Mouse (Mus musculus) olfactory bulb, adult 2 months (tissue): Measurements from ENCODE around the gene Tubgcp6. TPM values are rescaled to one million over a fixed set of nuclear protein-coding genes. Genes with fewer than 3 reads are reported as not detected.

Source experiments
- H3K27ac ChIP-seq: fragments of 200-500 bp; 2 replicates; pipeline ENCODE4 v1.5.1; 2012; ENCODE audit warnings: low read depth, low read length; ENCODE audit not compliant: insufficient read depth
- H3K4me1 ChIP-seq: fragments of 200-500 bp; 2 replicates; pipeline ENCODE4 v1.6.1; 2012; ENCODE audit warnings: low read length; ENCODE audit not compliant: control insufficient read depth, insufficient read depth
- H3K4me3 ChIP-seq: fragments of 200-500 bp; 2 replicates; pipeline ENCODE4 v1.5.1; 2012; ENCODE audit warnings: mild to moderate bottlenecking, low read depth, low read length, moderate library complexity; ENCODE audit not compliant: insufficient read depth
- CTCF ChIP-seq: fragments of 200-500 bp; IDR thresholded peaks from 2 replicates; pipeline ENCODE4 v1.5.1; 2012; ENCODE audit warnings: low read depth, mild to moderate bottlenecking, low read length, moderate library complexity; ENCODE audit not compliant: insufficient read depth
- POLR2A ChIP-seq: fragments of 200-500 bp; IDR thresholded peaks from 2 replicates; pipeline ENCODE4 v1.6.1; 2012; ENCODE audit warnings: mild to moderate bottlenecking, low read depth, low read length, moderate library complexity; ENCODE audit not compliant: insufficient read depth
- WGBS: fragments of 180-500 bp; shearing (Covaris S2); methylation state at CpG from one replicate; pipeline ENCODE4 v1.1.7; 2018; 5-methylcytosine and 5-hydroxymethylcytosine counted together
- polyA plus RNA-seq: library from polyadenylated mRNA; stranded (reverse); fragments of >200 nt; gene quantifications from 2 replicates; pipeline ENCODE4 v1.2.4, GENCODE M21; 2012; ENCODE audit warnings: low replicate concordance; ENCODE audit not compliant: missing spikeins, insufficient read depth, insufficient read length

The Tubgcp6 gene
- polyA plus RNA-seq, 1 experiment = 77.8 TPM

DNA sequence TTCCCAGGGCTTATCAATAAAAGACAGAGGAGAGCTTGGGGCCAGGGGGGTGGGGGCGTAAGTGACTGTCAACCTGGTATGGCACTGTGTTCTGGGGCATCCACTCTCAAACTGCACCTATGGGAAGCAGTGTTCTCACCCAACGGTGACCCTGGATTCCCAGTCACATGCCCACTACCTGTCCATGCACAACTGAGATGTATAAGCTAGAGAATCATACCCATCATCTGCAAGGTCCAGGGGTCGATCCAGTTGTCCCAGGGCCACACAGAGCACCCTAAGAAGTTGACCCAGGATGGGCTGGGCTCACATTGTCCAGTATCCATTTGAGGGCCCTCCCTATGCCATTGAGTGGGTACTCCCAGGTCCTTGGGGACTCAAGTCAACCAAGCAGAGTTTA lies 1.4 kb upstream of the Tubgcp6 start:
- Histone ChIP-seq H3K4me3 (no peak overlapping the region), H3K27ac (no peak overlapping the region), H3K4me1 (peaks cover 43% of the 10 kb centered on the region)
- TF ChIP-seq POLR2A (no peak), CTCF (no peak)
- 93% methylated on average over 3 of the region's 3 CpGs for WGBS

GRCm38 (mm10) chr15:89123595-89123994 lies 683 bp upstream of the Tubgcp6 start:
- Histone ChIP-seq H3K4me3 (peak overlapping the region; percentile 81), H3K27ac (peak overlapping the region; percentile 47; the same call in 1 of the 2 replicates), H3K4me1 (peaks cover 37% of the 10 kb centered on the region)
- TF ChIP-seq POLR2A (no peak), CTCF (peak; percentile 25; the same call in 1 of the 2 replicates)
- WGBS = 13% methylated on average over 11 of the region's 11 CpGs

DNA sequence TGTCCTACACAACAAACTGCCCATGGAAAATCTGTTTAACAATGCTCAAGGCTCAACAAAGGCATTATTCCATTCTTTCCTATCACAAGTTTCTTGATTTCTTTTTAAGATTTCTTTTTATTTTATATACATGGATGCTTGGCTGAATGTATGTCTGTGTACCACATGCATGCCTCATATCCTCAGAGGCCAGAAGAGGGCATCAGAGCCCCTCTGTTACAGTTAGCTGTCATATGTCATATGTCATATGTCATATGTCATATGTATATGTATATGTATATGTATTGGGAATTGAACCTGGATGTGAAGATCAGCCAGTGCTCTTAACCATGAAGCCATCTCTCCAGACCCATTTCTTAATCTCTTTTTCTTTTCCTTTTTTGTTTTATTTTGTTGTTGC lies 4.9 kb downstream of the Tubgcp6 start:
- Histone ChIP-seq H3K4me1 (peaks cover 17% of the 10 kb centered on the region), H3K4me3 (no peak overlapping the region), H3K27ac (no peak overlapping the region)
- TF ChIP-seq POLR2A (no peak), CTCF (no peak)

GRCm38 (mm10) chr15:89110147-89110546 lies 12.8 kb downstream of the Tubgcp6 start:
- Histone ChIP-seq H3K4me3 (no peak overlapping the region), H3K27ac (no peak overlapping the region), H3K4me1 (no peaks in the 10 kb centered on the region)
- TF ChIP-seq CTCF (no peak), POLR2A (no peak)
- WGBS = 67% methylated on average over 9 of the region's 9 CpGs

DNA sequence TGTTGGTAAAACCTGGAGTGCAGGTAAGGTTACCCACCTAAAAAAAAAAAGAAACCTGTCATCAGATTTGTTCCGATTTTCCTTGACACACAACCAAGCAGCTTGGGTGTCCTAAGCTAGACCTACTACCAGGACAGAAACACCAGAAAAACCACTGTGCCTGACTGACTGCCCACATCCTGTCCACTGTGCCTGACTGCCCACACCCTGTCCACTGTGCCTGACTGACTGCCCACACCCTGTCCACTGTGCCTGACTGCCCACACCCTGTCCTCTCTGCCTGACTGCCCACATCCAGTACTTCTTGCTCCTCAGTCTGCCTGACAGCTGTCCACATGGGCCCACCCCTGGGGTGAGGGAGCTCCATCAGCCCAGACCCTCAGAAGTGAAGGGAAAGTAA lies 15.9 kb downstream of the Tubgcp6 start:
- WGBS = 95% methylated on average over 1 of the region's 1 CpGs
- Histone ChIP-seq H3K4me3 (no peak overlapping the region), H3K4me1 (no peaks in the 10 kb centered on the region), H3K27ac (no peak overlapping the region)
- TF ChIP-seq POLR2A (no peak), CTCF (no peak)

DNA sequence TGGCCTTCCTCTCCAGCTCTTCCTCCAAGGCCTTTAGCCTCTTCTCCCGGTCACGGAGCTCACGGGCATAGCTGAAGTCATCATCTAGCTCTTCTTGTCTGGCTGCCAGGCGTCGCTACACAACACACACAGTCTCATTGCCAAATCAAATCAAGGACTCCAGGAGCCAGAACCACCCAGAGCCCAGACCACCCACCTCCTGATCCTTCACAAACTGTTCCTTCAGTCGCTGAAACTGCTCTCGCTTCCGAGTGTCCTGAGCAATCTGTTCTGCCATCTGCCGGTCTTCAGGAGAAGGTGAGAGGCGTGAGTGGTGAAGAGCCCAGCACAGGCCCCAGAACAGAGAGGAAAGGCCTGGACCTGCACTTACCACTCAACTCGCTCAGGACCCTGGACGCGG lies 16.8 kb downstream of the Tubgcp6 start:
- no peak for TF ChIP-seq CTCF
- TF ChIP-seq POLR2A = no peak
- Histone ChIP-seq H3K4me3 (no peak overlapping the region), H3K4me1 (no peaks in the 10 kb centered on the region), H3K27ac (no peak overlapping the region)
- WGBS = 81% methylated on average over 13 of the region's 13 CpGs

DNA sequence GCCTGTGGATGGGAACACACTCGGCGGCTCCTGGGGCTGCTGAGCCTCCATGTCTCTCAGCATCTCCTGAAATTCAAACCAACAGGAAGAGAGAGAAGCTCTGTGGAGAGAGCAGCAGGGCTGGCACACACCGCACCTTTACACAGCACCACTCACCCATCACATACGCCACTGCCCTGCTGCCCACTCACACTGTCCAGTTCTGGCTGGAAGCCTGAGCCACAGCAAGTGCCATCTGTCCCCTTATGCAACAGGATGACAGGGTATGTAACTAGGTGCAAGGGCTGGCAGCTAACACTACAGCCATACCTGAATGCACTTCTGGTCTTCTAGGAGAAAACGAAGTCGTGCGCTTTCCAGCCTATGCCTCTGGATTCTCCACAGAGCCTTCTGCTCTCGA lies 18.5 kb downstream of the Tubgcp6 start:
- Histone ChIP-seq H3K4me1 (no peaks in the 10 kb centered on the region), H3K4me3 (no peak overlapping the region), H3K27ac (no peak overlapping the region)
- TF ChIP-seq CTCF = no peak
- WGBS = 92% methylated on average over 8 of the region's 8 CpGs

- no peak overlapping the region for H3K4me3 ChIP-seq
- no peaks in the 10 kb centered on the region for H3K4me1 ChIP-seq
- TF ChIP-seq CTCF (no peak), POLR2A (no peak)
- WGBS = 82% methylated on average over 10 of the region's 10 CpGs
- H3K27ac ChIP-seq = no peak overlapping the region
Measured at GRCm38 (mm10) chr15:89103921-89104320, 19.0 kb downstream of the Tubgcp6 start.

DNA sequence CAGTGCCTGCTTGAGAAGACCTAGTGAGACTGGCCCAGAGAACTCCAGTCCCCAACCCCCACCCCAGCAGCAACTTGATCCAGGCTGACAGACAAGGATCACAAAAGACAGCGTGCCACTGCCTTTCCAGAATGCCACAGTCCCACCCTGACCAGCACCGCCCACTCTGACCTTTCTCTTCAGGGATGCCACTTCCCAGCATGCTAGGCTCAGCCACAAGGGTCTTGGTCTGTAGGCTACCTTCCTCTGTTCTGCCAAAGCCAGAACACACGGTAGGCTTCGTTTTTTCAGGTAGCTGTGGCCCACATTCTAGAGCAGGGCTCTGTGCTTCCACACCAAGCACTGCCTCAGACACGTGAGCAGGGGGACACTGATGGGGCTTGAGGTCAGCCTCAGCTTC lies 20.3 kb downstream of the Tubgcp6 start:
- Histone ChIP-seq H3K27ac (no peak overlapping the region), H3K4me1 (no peaks in the 10 kb centered on the region), H3K4me3 (no peak overlapping the region)
- TF ChIP-seq CTCF (no peak), POLR2A (no peak)
- WGBS = 71% methylated on average over 5 of the region's 5 CpGs

- Histone ChIP-seq H3K27ac (no peak overlapping the region), H3K4me1 (no peaks in the 10 kb centered on the region), H3K4me3 (no peak overlapping the region)
- WGBS = 73% methylated on average over 12 of the region's 12 CpGs
- no peak for TF ChIP-seq CTCF
- TF ChIP-seq POLR2A = no peak
Measured at GRCm38 (mm10) chr15:89100823-89101222, 22.1 kb downstream of the Tubgcp6 start.
